22 mouse cellular contexts compared by ENCODE assay signal in genomic region chr10:77056768-77057167, GRCm38 (mm10). TPM values are rescaled to one million over a fixed set of nuclear protein-coding genes. Genes with fewer than 3 reads are reported as not detected.
DNase-seq lines count a peak whose midpoint lies in the region; ATAC-seq and TF ChIP-seq lines count a peak whose summit lies in the region.
"Had no signal": no experiment of that assay in that cellular context is flagged by ENCODE, and none has a peak within 500 bp of the region (broad histone marks: within the 10 kb centered on the region; RNA-seq: fewer than 3 reads in every experiment).

No protein-coding gene starts in this region.

- no peak for DNase-seq in hindbrain, postnatal 0 days (ENCODE audit: low spot score)
- no peak for DNase-seq in hindbrain, embryonic 10.5 days (ENCODE audit: low spot score)
- no peak for DNase-seq in midbrain, postnatal 0 days (ENCODE audit: low spot score)
- no peak for DNase-seq in midbrain, embryonic 10.5 days (ENCODE audit: low spot score)
- peak; percentile 46 for DNase-seq in NIH3T3 (ENCODE audit: low read depth)
- DNase-seq in ovary, adult 18-20 months (ENCODE audit: low spot score), result no peak
- no peak for DNase-seq in layer of hippocampus, adult 11-12 months (ENCODE audit: low spot score)
- DNase-seq: adrenal gland, postnatal 36 days; cerebellum, adult 18-20 months; cerebellum, postnatal 14 days; heart, postnatal 10 days; kidney, adult 18-20 months; kidney, postnatal 10 days; lung, adult 18-20 months; right cerebral cortex, postnatal 4 days had no signal

- WGBS in hindbrain, postnatal 0 days, result 67% methylated on average over 10 of the region's 10 CpGs
- WGBS in hindbrain, embryonic 10.5 days, result 87% methylated on average over 10 of the region's 10 CpGs
- 71% methylated on average over 10 of the region's 10 CpGs for WGBS in midbrain, postnatal 0 days
- WGBS in midbrain, embryonic 10.5 days, result 87% methylated on average over 10 of the region's 10 CpGs
- WGBS in small intestine, adult 2 months, result 56% methylated on average over 10 of the region's 10 CpGs

- no peaks in the 10 kb centered on the region for H3K27me3 ChIP-seq in hindbrain, postnatal 0 days (ENCODE audit: insufficient read depth, low read length)
- H3K27me3 ChIP-seq in hindbrain, embryonic 10.5 days (ENCODE audit: insufficient read depth, poor library complexity, severe bottlenecking), result no peaks in the 10 kb centered on the region
- H3K27me3 ChIP-seq in midbrain, postnatal 0 days (ENCODE audit: insufficient read depth, low read length), result no peaks in the 10 kb centered on the region
- no peaks in the 10 kb centered on the region for H3K27me3 ChIP-seq in midbrain, embryonic 10.5 days (ENCODE audit: low read depth, poor library complexity, severe bottlenecking)
- no peaks in the 10 kb centered on the region for H3K27me3 ChIP-seq in small intestine, adult 2 months (ENCODE audit: control insufficient read depth, insufficient read depth, low read length)
- H3K27me3 ChIP-seq: embryonic facial prominence, embryonic 12.5 days; forebrain, embryonic 12.5 days; heart, embryonic 12.5 days; hindbrain, embryonic 12.5 days; midbrain, embryonic 12.5 days had no signal

- no peak for ATAC-seq in hindbrain, postnatal 0 days
- ATAC-seq in midbrain, postnatal 0 days (ENCODE audit: low FRiP score), result no peak
- ATAC-seq: inflammation-experienced regulatory T-cells, adult 6 months had no signal

- no peaks in the 10 kb centered on the region; the same call in 1 of the 2 replicates for H3K36me3 ChIP-seq in hindbrain, postnatal 0 days (ENCODE audit: insufficient read depth, low read length)
- peaks cover 86% of the 10 kb centered on the region for H3K36me3 ChIP-seq in hindbrain, embryonic 10.5 days
- peaks cover under 1% of the 10 kb centered on the region; the same call in 1 of the 2 replicates for H3K36me3 ChIP-seq in midbrain, postnatal 0 days (ENCODE audit: insufficient read depth, low read length)
- H3K36me3 ChIP-seq in midbrain, embryonic 10.5 days, result peaks cover 72% of the 10 kb centered on the region
- H3K36me3 ChIP-seq in small intestine, adult 2 months (ENCODE audit: control insufficient read depth, insufficient read depth, low read length), result no peaks in the 10 kb centered on the region

- H3K4me1 ChIP-seq in hindbrain, postnatal 0 days (ENCODE audit: insufficient read depth, low read length), result no peaks in the 10 kb centered on the region
- peaks cover 22% of the 10 kb centered on the region for H3K4me1 ChIP-seq in hindbrain, embryonic 10.5 days (replicated peaks)
- no peaks in the 10 kb centered on the region for H3K4me1 ChIP-seq in midbrain, postnatal 0 days (ENCODE audit: insufficient read depth, low read length)
- peaks cover 18% of the 10 kb centered on the region for H3K4me1 ChIP-seq in midbrain, embryonic 10.5 days
- peaks cover 5% of the 10 kb centered on the region for H3K4me1 ChIP-seq in small intestine, adult 2 months (ENCODE audit: control insufficient read depth, insufficient read depth, insufficient read length, low read length)
- H3K4me1 ChIP-seq: embryonic facial prominence, embryonic 12.5 days; forebrain, embryonic 12.5 days; heart, embryonic 12.5 days; midbrain, embryonic 12.5 days had no signal

- H3K9ac ChIP-seq in hindbrain, postnatal 0 days (replicated peaks; ENCODE audit: low read length), result no peak overlapping the region
- no peak overlapping the region for H3K9ac ChIP-seq in midbrain, postnatal 0 days (replicated peaks; ENCODE audit: low read length, poor library complexity, severe bottlenecking)
- H3K9ac ChIP-seq: embryonic facial prominence, embryonic 12.5 days; forebrain, embryonic 12.5 days; heart, embryonic 12.5 days; hindbrain, embryonic 12.5 days; midbrain, embryonic 12.5 days had no signal

- no peaks in the 10 kb centered on the region for H3K9me3 ChIP-seq in hindbrain, postnatal 0 days (ENCODE audit: low read length)
- H3K9me3 ChIP-seq in hindbrain, embryonic 10.5 days, result no peaks in the 10 kb centered on the region
- H3K9me3 ChIP-seq in midbrain, postnatal 0 days (ENCODE audit: low read length), result no peaks in the 10 kb centered on the region
- H3K9me3 ChIP-seq in midbrain, embryonic 10.5 days (replicated peaks), result no peaks in the 10 kb centered on the region
- H3K9me3 ChIP-seq: embryonic facial prominence, embryonic 12.5 days; forebrain, embryonic 12.5 days; heart, embryonic 12.5 days; hindbrain, embryonic 12.5 days; midbrain, embryonic 12.5 days had no signal

- no peak overlapping the region for H3K4me3 ChIP-seq in hindbrain, postnatal 0 days (ENCODE audit: low read length)
- H3K4me3 ChIP-seq in hindbrain, embryonic 10.5 days, result no peak overlapping the region
- no peak overlapping the region for H3K4me3 ChIP-seq in midbrain, postnatal 0 days (ENCODE audit: low read depth, low read length)
- no peak overlapping the region for H3K4me3 ChIP-seq in midbrain, embryonic 10.5 days
- H3K4me3 ChIP-seq in small intestine, adult 2 months (ENCODE audit: low read depth, low read length), result no peak overlapping the region
- H3K4me3 ChIP-seq: embryonic facial prominence, embryonic 12.5 days; forebrain, embryonic 12.5 days; heart, embryonic 12.5 days; hindbrain, embryonic 12.5 days; midbrain, embryonic 12.5 days had no signal

- no peak overlapping the region for H3K4me2 ChIP-seq in hindbrain, postnatal 0 days (ENCODE audit: low read depth, low read length)
- H3K4me2 ChIP-seq in midbrain, postnatal 0 days (ENCODE audit: low read depth, low read length, poor library complexity, severe bottlenecking), result no peak overlapping the region
- H3K4me2 ChIP-seq: embryonic facial prominence, embryonic 12.5 days; forebrain, embryonic 12.5 days; heart, embryonic 12.5 days; hindbrain, embryonic 12.5 days; midbrain, embryonic 12.5 days had no signal

- TF ChIP-seq CTCF in hindbrain, postnatal 0 days (IDR thresholded peaks at IDR 0.05; ENCODE audit: low read depth), result no peak; the same call in 1 of the 2 replicates
- peak; percentile 22; the same call in 1 of the 2 replicates for TF ChIP-seq CTCF in midbrain, postnatal 0 days (IDR thresholded peaks at IDR 0.05)
- no peak for TF ChIP-seq CTCF in small intestine, adult 2 months (IDR thresholded peaks at IDR 0.05; ENCODE audit: extremely low read depth, insufficient read length, insufficient replicate concordance, low read depth, low read length)

- peak overlapping the region; percentile 27; the same call in 1 of the 2 replicates for H3K27ac ChIP-seq in hindbrain, postnatal 0 days
- H3K27ac ChIP-seq in hindbrain, embryonic 10.5 days, result no peak overlapping the region
- no peak overlapping the region for H3K27ac ChIP-seq in midbrain, postnatal 0 days (ENCODE audit: low read depth, low read length)
- H3K27ac ChIP-seq in midbrain, embryonic 10.5 days (replicated peaks), result no peak overlapping the region
- 0 out of 2 replicates have a peak overlapping the region, but pooled peaks have one; percentile 7 for H3K27ac ChIP-seq in small intestine, adult 2 months (ENCODE audit: insufficient read depth, low read depth, low read length)
- H3K27ac ChIP-seq: embryonic facial prominence, embryonic 12.5 days; forebrain, embryonic 12.5 days; hindbrain, embryonic 12.5 days; midbrain, embryonic 12.5 days had no signal

- TF ChIP-seq POLR2A in small intestine, adult 2 months (IDR thresholded peaks at IDR 0.05; ENCODE audit: low read depth, low read length), result no peak

RNA-seq across cellular contexts. Expression of gene Slc19a1, which starts 24.7 kb away (rescaled TPM):
- 41.6 and 49.8 TPM in 2 replicates for total RNA-seq in hindbrain, postnatal 0 days (2014; rRNA removed)
- polyA plus RNA-seq in hindbrain, postnatal 0 days (2015; fragmentation: Nextera tagmentation; extraction: Ambion mirVana), result 45.5 and 48.6 TPM in 2 replicates
- polyA plus RNA-seq in hindbrain, embryonic 10.5 days (2016; fragmentation: Nextera tagmentation; extraction: Ambion mirVana), result 32.4 and 32.7 TPM in 2 replicates
- 38.1 and 47.0 TPM in 2 replicates for total RNA-seq in midbrain, postnatal 0 days (2014; rRNA removed)
- 44.1 and 44.9 TPM in 2 replicates for polyA plus RNA-seq in midbrain, postnatal 0 days (2015; fragmentation: Nextera tagmentation; extraction: Ambion mirVana)
- 37.2 and 37.9 TPM in 2 replicates for polyA plus RNA-seq in midbrain, embryonic 10.5 days (2016; fragmentation: Nextera tagmentation; extraction: Ambion mirVana)
- 44.6 and 131 TPM in 2 replicates for polyA plus RNA-seq in small intestine, adult 2 months (2012; rRNA removed)

Comparison
In these comparisons a context has a peak if more than half of its experiments do, and no peak if none do; other contexts are left out.
1. H3K27ac ChIP-seq: peak in hindbrain, postnatal 0 days (single experiment) and small intestine, adult 2 months (single experiment); none in hindbrain, embryonic 10.5 days (single experiment), midbrain, postnatal 0 days (single experiment) and midbrain, embryonic 10.5 days (single experiment).